Mouse (Mus musculus) left cerebral cortex, adult 18-20 months (tissue): Measurements from ENCODE around the gene Fam181a. TPM values are rescaled to one million over a fixed set of nuclear protein-coding genes. Genes with fewer than 3 reads are reported as not detected.

Experiments
- DNase-seq, 2 experiments: peaks; one replicate each; pipeline ENCODE4 v3.0.0; 2021 to 2022; ENCODE audit warnings: low spot score in 2 of 2, mixed read lengths in 1 of 2
- total RNA-seq, 2 experiments: library from RNA; stranded (reverse); gene quantifications; 2 replicates each; pipeline ENCODE4 v1.2.3; 2021

Gene Fam181a
- total RNA-seq, 2 experiments from 2014 or later, result 2.9 to 4.6 TPM

DNA sequence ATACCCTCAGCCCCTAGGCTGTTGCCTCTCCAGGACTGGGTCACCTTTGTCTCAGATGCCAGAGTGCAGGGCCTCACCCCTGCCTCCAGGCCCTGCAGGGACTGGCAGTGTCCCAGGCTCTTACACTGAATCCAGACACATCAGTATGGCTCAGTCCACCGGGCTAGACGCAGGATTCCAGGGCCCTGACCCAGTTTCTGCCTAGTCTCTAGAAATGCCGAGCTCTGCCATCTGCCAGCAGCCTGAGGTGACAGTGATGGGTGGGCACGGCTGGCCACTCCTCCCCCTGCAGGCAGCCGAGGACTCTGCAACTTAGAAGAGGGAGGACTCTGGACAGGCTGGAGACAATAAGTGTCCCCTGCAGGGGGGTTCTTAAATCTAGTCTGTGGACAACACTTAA, 42.8 kb downstream of the Fam181a start:
- peak in 1 of 2 experiments; percentile 44 for DNase-seq

DNA sequence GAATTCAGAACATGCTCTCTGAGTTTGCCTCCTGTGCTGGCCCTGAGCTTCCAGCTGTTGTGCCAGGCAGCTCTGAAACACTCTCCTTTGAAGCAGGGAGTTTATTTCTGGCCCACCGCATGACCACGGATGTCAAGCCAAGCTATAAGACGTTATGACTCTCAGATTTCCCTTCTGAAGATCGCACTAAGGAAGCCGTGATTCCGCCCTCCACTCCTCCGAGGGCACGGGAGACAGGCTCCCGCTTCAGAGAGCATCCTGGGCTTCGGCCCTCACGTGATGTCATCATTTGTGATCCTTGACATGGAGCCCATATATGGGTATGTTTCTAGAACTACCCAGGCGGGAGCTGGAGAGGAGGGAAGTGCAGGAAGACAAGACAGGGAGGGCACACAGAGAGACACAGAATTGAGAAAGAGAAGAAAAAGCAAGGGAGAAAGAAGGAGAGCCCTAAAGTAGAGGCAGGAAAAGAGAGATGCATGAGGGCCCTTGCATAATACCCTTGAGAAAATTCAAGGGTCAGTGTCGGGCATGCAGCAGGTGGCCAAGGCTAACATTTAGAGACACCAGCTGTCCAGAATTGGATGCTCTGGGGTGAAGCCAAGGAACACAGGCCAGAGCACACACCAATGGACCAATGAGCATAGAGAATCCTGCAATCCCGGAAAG, 45.1 kb downstream of the Fam181a start, which contains the start of gene Asb2:
Gene Asb2, minus strand, starts transcription at position 256 of the 669 bp plus-strand sequence.
- no peak for DNase-seq

DNA sequence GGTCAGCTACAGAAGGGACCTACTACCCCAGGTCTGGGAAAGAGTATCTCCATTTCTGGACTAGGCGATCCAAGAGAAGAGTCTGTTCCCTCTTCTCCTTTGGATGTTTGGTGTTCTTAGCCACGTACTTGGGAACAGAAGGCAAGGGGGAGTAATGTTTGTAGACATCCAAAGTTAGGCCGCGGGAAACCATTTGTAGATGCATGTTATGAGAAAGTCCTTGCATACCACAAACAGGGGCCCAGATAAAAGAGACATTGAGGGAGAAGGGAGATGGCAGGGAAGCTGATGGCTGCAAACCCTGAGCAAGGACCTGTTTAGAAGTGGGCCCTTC, 45.6 kb downstream of the Fam181a start:
- no peak for DNase-seq

DNA sequence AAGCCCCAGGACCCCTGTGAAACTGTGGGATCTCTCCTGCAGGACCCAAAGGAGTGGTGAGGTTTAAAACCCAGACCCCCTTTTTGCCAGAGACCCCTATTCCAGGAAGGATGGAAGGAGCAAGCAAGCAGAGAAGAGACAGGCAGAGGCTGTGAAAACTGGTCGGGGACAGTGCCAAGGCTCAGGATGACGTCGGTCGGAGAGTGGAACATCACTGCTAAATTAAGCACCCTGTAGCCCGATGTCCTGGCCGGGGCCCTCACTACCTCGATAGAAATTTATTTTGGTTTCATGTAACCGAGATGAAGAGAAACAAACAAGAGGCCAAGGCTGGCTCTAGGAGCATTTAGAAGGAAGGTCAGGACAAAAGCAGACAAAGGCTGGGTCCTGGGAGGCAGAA, 47.4 kb downstream of the Fam181a start:
- DNase-seq, result peak in 1 of 2 experiments; percentile 46

DNA sequence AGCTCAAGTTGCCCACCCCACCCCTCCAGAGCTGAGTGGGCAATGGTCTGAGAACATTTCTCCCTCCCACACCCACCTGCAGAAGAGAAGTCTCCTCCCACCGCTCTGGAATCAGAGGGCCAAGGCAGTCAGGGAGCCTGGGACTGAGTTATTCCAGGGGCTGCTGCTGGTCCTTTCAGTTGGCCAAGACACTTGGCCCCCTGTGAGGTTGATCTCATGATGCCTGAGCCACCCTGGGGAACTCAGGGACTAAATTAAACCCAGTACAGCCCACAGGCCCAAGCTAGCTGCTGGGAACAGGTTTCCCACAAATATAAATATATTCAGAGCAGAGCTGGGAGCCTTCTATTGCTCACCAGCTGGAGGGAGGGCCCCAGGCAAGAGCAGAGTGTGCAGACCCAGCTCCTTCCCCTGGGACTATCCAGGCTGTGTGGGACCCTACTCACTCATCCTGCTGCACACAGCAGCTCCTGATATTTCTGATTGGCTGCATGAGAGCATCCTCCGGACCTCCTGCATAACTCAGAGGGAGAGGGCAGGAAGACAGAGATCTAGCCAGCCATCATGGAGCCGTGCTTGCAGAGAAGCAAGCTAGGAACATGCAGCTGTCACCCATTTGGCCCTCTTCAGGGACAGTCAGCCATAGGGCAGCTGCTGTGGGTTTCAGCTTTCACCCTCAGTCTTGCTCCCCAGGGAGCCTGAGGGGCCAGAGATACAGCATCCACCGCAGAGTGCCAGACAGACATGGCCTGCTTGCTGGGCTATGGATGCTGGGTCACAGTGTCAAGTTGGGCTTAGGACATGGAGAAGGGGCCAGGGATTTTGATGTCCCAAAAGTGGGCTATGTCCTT, 48.4 kb downstream of the Fam181a start:
- peak in 1 of 2 experiments; percentile 38 for DNase-seq

DNA sequence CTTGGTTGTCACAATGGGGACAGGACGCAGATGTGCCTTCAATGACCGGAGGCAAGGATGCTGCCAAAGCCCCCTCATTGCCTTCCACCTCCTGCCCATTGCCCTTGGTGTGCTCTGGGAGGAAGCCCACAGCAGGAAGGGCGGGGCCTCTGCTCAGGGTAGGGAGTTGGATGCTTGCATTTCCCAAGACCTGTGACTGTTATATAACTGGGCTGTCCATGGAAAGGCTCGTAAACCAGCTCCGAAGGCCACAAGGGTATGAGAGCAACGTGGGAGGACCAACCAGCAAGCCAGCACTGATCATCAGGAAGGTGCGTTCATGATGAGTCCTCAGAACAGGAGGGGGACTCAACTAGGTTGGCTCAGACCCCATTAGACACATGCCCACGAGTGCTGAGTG, 50.0 kb downstream of the Fam181a start:
- DNase-seq, result no peak

DNA sequence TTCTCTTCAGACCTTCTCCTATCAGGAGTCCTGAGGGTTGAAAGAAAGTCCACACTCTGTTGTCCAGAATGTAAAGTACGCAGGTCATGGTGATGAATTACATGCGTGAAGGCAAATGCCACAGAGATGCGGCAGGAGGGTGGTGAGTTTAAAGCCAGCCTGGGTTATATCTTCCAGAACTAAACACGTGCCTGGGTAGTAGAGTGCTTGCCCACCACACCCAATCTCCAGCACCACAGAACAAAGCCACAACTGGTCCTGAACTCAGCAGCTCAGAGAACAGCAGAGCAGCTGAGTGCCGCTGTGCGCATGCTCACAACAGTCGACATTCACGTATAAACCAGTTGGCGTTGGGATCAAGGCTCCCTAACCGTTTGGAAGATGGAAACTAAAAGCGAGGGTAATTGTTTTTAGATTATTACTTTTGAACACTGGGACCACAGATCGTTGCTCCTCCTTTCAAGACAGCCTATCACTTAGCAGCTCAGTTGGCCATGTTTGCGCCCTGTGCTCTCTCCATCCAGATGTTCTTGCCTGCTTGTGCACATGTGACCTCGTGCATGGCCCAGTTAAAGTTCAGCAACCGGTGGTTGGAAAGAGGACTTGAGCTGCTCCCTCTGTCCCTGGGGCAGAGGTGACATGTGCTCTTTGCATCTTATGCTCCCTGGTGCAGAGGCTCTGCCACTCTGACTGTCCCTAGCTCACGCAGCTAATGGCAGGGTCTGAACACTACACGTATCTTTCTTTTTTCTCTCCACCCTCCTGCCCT, 50.9 kb downstream of the Fam181a start:
- no peak for DNase-seq

DNA sequence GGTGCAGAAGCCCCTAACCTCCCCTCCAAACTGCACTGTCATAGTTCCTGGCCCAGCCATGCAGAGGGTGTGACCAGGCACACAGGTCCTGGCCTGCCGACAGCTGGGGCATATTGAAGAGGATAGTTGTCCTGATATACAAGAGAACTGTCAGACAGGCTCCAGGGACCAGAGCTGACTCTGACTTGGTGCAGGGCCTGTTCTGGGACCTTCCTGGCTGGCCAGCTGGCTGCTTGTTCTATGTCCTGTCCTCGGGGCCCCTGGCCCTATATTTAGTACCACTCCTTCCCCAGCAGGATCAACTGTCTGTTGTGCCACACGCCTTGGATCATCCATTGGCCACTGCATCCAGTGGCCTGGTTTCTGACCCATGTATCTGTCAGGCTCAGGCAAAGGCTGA, 51.6 kb downstream of the Fam181a start:
- DNase-seq, result no peak

Other genes starting within 250 kb of the Fam181a start
- 1 to 10 TPM; 4.6 to 6.8 TPM for gene Prima1, start 68.8 kb upstream of the Fam181a start, total RNA-seq
- gene Asb2, start 45.0 kb downstream of the Fam181a start, total RNA-seq, result 1 to 10 TPM; 3.2 to 3.5 TPM
- 10 to 100 TPM; 32.7 to 38.9 TPM for gene Otub2, start 77.7 kb downstream of the Fam181a start, total RNA-seq
- 1 to 10 TPM; 3.0 to 3.9 TPM for gene 9330161L09Rik, start 96.8 kb downstream of the Fam181a start, total RNA-seq
- 100 to 1,000 TPM; 235 to 238 TPM for gene Ddx24, start 114.9 kb downstream of the Fam181a start, total RNA-seq
- 10 to 100 TPM; 85.7 to 89.8 TPM for gene Ifi27, start 123.2 kb downstream of the Fam181a start, total RNA-seq
- 1 to 10 TPM; 4.3 TPM for gene Ifi27l2a, start 132.7 kb downstream of the Fam181a start, total RNA-seq
- gene Ifi27l2b, start 146.2 kb downstream of the Fam181a start, total RNA-seq, result not detected
- 10 to 100 TPM; 26.7 to 28.5 TPM for gene Ppp4r4, start 221.3 kb downstream of the Fam181a start, total RNA-seq